Mouse (Mus musculus) olfactory bulb, adult 2 months (tissue): ENCODE results near the gene Chmp1a.
"Not testable (repeated sequence)": the region's sequence is repeated elsewhere in the genome, so short reads cannot be mapped to it uniquely, and the experiment has no call there.

Experiments
- CTCF ChIP-seq: fragments of 200-500 bp; IDR thresholded peaks from 2 replicates; pipeline ENCODE4 v1.5.1; 2012; ENCODE audit warnings: low read depth, mild to moderate bottlenecking, low read length, moderate library complexity; ENCODE audit not compliant: insufficient read depth
- POLR2A ChIP-seq: fragments of 200-500 bp; IDR thresholded peaks from 2 replicates; pipeline ENCODE4 v1.6.1; 2012; ENCODE audit warnings: mild to moderate bottlenecking, low read depth, low read length, moderate library complexity; ENCODE audit not compliant: insufficient read depth

DNA sequence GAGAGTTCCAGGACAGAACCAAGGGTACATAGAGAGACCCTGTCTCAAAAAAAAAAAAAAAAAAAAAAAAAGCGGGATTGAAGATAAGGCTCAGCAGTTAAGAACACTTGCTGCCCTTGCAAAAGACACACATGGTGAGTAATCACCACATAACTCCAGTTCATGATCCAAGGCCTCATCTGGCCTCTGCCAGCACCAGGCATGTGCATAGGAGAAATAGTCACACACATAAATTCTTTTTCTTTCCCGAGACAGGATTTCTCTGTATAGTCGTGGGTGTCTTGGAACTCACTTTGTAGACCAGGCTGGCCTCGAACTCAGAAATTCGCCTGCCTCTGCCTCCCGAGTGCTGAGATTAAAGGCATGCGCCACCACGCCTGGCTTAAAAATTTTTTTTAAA, 45.0 kb upstream of the Chmp1a start:
- not testable (repeated sequence) for TF ChIP-seq CTCF, POLR2A
